23 mouse cellular contexts compared by ENCODE assay signal in the genomic region with DNA sequence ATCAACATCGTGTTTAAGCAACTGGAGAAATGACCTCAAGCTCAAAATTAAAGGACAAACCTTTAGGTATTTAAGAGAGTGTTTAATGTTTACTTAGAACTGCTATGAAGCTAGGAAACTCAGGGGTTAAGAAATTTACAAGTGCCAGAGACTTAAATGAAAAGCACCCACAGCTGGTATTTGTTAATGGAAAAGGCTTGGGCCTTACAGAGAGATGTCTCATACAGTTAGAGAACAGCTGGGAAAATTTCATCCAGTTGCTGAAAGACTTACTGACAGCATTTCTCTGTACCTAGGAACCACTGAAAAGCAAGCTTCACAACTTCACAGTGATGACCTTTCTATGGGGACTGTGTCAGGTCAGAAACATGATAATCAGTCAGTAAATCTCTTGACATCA. TPM values are rescaled to one million over a fixed set of nuclear protein-coding genes. Genes with fewer than 3 reads are reported as not detected.
A peak's percentile ranks its signal among the peaks of the same experiment; 100 is the strongest.
DNase-seq lines count a peak whose midpoint lies in the region; ATAC-seq lines count a peak whose summit lies in the region.
"Had no signal": no experiment of that assay in that cellular context is flagged by ENCODE, and none has a peak within 500 bp of the region (broad histone marks: within the 10 kb centered on the region; RNA-seq: fewer than 3 reads in every experiment).

No protein-coding gene starts in this region.

- ATAC-seq in limb, embryonic 15.5 days (ENCODE audit: insufficient number of reproducible peaks, low FRiP score, low TSS enrichment, low read depth): no peak
- ATAC-seq: forebrain, embryonic 13.5 days; forebrain, postnatal 0 days; hindbrain, embryonic 16.5 days; inflammation-experienced regulatory T-cells, adult 6 months had no signal

- no peak overlapping the region for H3K9ac ChIP-seq in limb, embryonic 15.5 days
- H3K9ac ChIP-seq: forebrain, embryonic 13.5 days; forebrain, postnatal 0 days; hindbrain, embryonic 12.5 days had no signal

- H3K4me1 ChIP-seq in limb, embryonic 10.5 days: peaks cover 29% of the 10 kb centered on the region
- peaks cover 11% of the 10 kb centered on the region for H3K4me1 ChIP-seq in limb, embryonic 15.5 days
- H3K4me1 ChIP-seq: forebrain, embryonic 13.5 days; hindbrain, embryonic 12.5 days had no signal

- H3K27me3 ChIP-seq in limb, embryonic 10.5 days (ENCODE audit: low read depth, poor library complexity, severe bottlenecking): no peaks in the 10 kb centered on the region
- H3K27me3 ChIP-seq in limb, embryonic 15.5 days: no peaks in the 10 kb centered on the region
- H3K27me3 ChIP-seq: CH12.LX; forebrain, embryonic 13.5 days; hindbrain, embryonic 12.5 days had no signal

- H3K4me3 ChIP-seq in limb, embryonic 10.5 days: no peak overlapping the region
- no peak overlapping the region for H3K4me3 ChIP-seq in limb, embryonic 15.5 days
- H3K4me3 ChIP-seq: forebrain, embryonic 13.5 days; heart, embryonic 10.5 days; hindbrain, embryonic 12.5 days had no signal

- peak; percentile 55 for DNase-seq in embryo, embryonic 11 days
- DNase-seq in embryo, embryonic 9.5 days (ENCODE audit: extremely low spot score): no peak
- peak; percentile 36 for DNase-seq in NIH3T3 (ENCODE audit: low read depth)
- DNase-seq in limb, embryonic 10.5 days (ENCODE audit: low spot score): no peak
- no peak for DNase-seq in heart, adult 9 months (ENCODE audit: low spot score in 2 of 2)
- no peak for DNase-seq in thymus, adult 18-20 months
- DNase-seq: adrenal gland, adult 2 months; adrenal gland, postnatal 25 days; cerebellum, adult 18-20 months; cerebellum, adult 9-11 months; cerebellum, postnatal 36 days; forebrain, postnatal 0 days; gastrocnemius, postnatal 36 days; heart, adult 11 months; heart, postnatal 10 days; heart, postnatal 4 days had no signal

- H3K9me3 ChIP-seq in limb, embryonic 10.5 days (replicated peaks): no peaks in the 10 kb centered on the region
- H3K9me3 ChIP-seq in limb, embryonic 15.5 days: no peaks in the 10 kb centered on the region
- H3K9me3 ChIP-seq: forebrain, embryonic 13.5 days; heart, embryonic 10.5 days; hindbrain, embryonic 12.5 days had no signal

- H3K36me3 ChIP-seq in limb, embryonic 10.5 days: peaks cover 8% of the 10 kb centered on the region
- H3K36me3 ChIP-seq in limb, embryonic 15.5 days: no peaks in the 10 kb centered on the region
- H3K36me3 ChIP-seq: heart, embryonic 10.5 days; hindbrain, embryonic 12.5 days had no signal

- peak overlapping the region; percentile 77 for H3K27ac ChIP-seq in limb, embryonic 10.5 days
- 0 out of 2 replicates have a peak overlapping the region, but pooled peaks have one; percentile 29 for H3K27ac ChIP-seq in limb, embryonic 15.5 days
- H3K27ac ChIP-seq: forebrain, embryonic 13.5 days; heart, embryonic 10.5 days; hindbrain, embryonic 12.5 days had no signal

- WGBS in limb, embryonic 10.5 days: 26% methylated on average over 1 of the region's 1 CpGs
- 19% methylated on average over 1 of the region's 1 CpGs for WGBS in limb, embryonic 15.5 days

- no peak overlapping the region for H3K4me2 ChIP-seq in limb, embryonic 15.5 days
- H3K4me2 ChIP-seq: forebrain, embryonic 13.5 days; hindbrain, embryonic 12.5 days had no signal

RNA-seq across cellular contexts. Expression of a gene that starts 28.3 kb away (rescaled TPM):
- 14.2 and 23.2 TPM in 2 replicates for polyA plus RNA-seq in limb, embryonic 10.5 days (2016; fragmentation: Nextera tagmentation; extraction: Ambion mirVana)
- 16.1 and 16.7 TPM in 2 replicates for polyA plus RNA-seq in limb, embryonic 15.5 days (2015; fragmentation: Nextera tagmentation; extraction: Ambion mirVana)
- polyA plus RNA-seq: inflammation-experienced regulatory T-cells, adult 6 months had no signal

Comparison
In these comparisons a context has a peak if more than half of its experiments do, and no peak if none do; other contexts are left out.
1. DNase-seq: peak in embryo, embryonic 11 days (single experiment) and NIH3T3 (single experiment); none in embryo, embryonic 9.5 days (single experiment), limb, embryonic 10.5 days (single experiment), heart, adult 9 months (0 of 2) and thymus, adult 18-20 months (0 of 2).